Mouse (Mus musculus): Measurements from ENCODE around the gene Neurl1b. TPM values are rescaled to one million over a fixed set of nuclear protein-coding genes. Genes with fewer than 3 reads are reported as not detected.

The Neurl1b gene
- polyA plus RNA-seq, 1 experiment from 2014 or later, result 6.0 TPM

GRCm38 (mm10) chr17:26424973-26425735, 10.5 kb downstream of the Neurl1b start:
- Histone ChIP-seq H3K9ac (replicated peaks; ENCODE audit: low read depth, low read length) (no peak overlapping the region), H3K4me1 (ENCODE audit: control insufficient read depth, insufficient read depth, low read length) (peaks cover 22% of the 10 kb centered on the region), H3K27me3 (ENCODE audit: control insufficient read depth, insufficient read depth, low read length) (no peaks in the 10 kb centered on the region), H3K4me3 (ENCODE audit: low read depth, low read length) (no peak overlapping the region), H3K36me3 (ENCODE audit: control insufficient read depth, insufficient read depth, low read length) (no peaks in the 10 kb centered on the region; the same call in 1 of the 2 replicates), H3K4me2 (replicated peaks; ENCODE audit: low read depth, low read length) (no peak overlapping the region), H3K27ac (ENCODE audit: low read length) (peak overlapping the region; percentile 48; the same call in 1 of the 2 replicates), H3K9me3 (ENCODE audit: control insufficient read depth, low read depth, low read length) (no peaks in the 10 kb centered on the region)
- 71% methylated on average over 13 of the region's 13 CpGs for WGBS
- ATAC-seq (ENCODE audit: insufficient number of reproducible peaks, insufficient read depth, low FRiP score, low read depth), result no peak

- Histone ChIP-seq H3K27me3 (ENCODE audit: control insufficient read depth, insufficient read depth, low read length) (0 out of 2 replicates have a peak, but pooled peaks cover 9% of the 10 kb centered on the region), H3K4me2 (replicated peaks; ENCODE audit: low read depth, low read length) (no peak overlapping the region), H3K27ac (ENCODE audit: low read length) (no peak overlapping the region), H3K4me3 (ENCODE audit: low read depth, low read length) (no peak overlapping the region), H3K9me3 (ENCODE audit: control insufficient read depth, low read depth, low read length) (no peaks in the 10 kb centered on the region), H3K36me3 (ENCODE audit: control insufficient read depth, insufficient read depth, low read length) (peaks cover 3% of the 10 kb centered on the region; the same call in 1 of the 2 replicates), H3K4me1 (ENCODE audit: control insufficient read depth, insufficient read depth, low read length) (0 out of 2 replicates have a peak, but pooled peaks cover 3% of the 10 kb centered on the region), H3K9ac (replicated peaks; ENCODE audit: low read depth, low read length) (no peak overlapping the region)
- ATAC-seq (ENCODE audit: insufficient number of reproducible peaks, insufficient read depth, low FRiP score, low read depth), result no peak
- 46% methylated on average over 11 of the region's 11 CpGs for WGBS
Measured at GRCm38 (mm10) chr17:26433295-26433694, 18.7 kb downstream of the Neurl1b start.

GRCm38 (mm10) chr17:26437089-26437815, 22.6 kb downstream of the Neurl1b start:
- H3K4me1 ChIP-seq (ENCODE audit: control insufficient read depth, insufficient read depth, low read length), result no peaks in the 10 kb centered on the region
- no peaks in the 10 kb centered on the region for H3K9me3 ChIP-seq (ENCODE audit: control insufficient read depth, low read depth, low read length)
- 89% methylated on average over 14 of the region's 14 CpGs for WGBS
- H3K4me2 ChIP-seq (replicated peaks; ENCODE audit: low read depth, low read length), result no peak overlapping the region
- no peak overlapping the region for H3K9ac ChIP-seq (replicated peaks; ENCODE audit: low read depth, low read length)
- H3K36me3 ChIP-seq (ENCODE audit: control insufficient read depth, insufficient read depth, low read length), result peaks cover 11% of the 10 kb centered on the region; the same call in 1 of the 2 replicates
- H3K4me3 ChIP-seq (ENCODE audit: low read depth, low read length), result no peak overlapping the region
- H3K27me3 ChIP-seq (ENCODE audit: control insufficient read depth, insufficient read depth, low read length), result 0 out of 2 replicates have a peak, but pooled peaks cover 15% of the 10 kb centered on the region
- no peak for ATAC-seq (ENCODE audit: insufficient number of reproducible peaks, insufficient read depth, low FRiP score, low read depth)
- no peak overlapping the region for H3K27ac ChIP-seq (ENCODE audit: low read length)

GRCm38 (mm10) chr17:26439001-26439400, 24.4 kb downstream of the Neurl1b start:
- H3K4me2 ChIP-seq (replicated peaks; ENCODE audit: low read depth, low read length), result peak overlapping the region; percentile 42
- peak overlapping the region; percentile 28 for H3K4me3 ChIP-seq (ENCODE audit: low read depth, low read length)
- no peaks in the 10 kb centered on the region for H3K9me3 ChIP-seq (ENCODE audit: control insufficient read depth, low read depth, low read length)
- H3K9ac ChIP-seq (replicated peaks; ENCODE audit: low read depth, low read length), result no peak overlapping the region; the same call in 1 of the 2 replicates
- 23% methylated on average over 45 of the region's 52 CpGs for WGBS
- ATAC-seq (ENCODE audit: insufficient number of reproducible peaks, insufficient read depth, low FRiP score, low read depth), result 0 out of 2 replicates have a peak, but pooled peaks have one; percentile 14
- H3K27ac ChIP-seq (ENCODE audit: low read length), result no peak overlapping the region
- H3K27me3 ChIP-seq (ENCODE audit: control insufficient read depth, insufficient read depth, low read length), result 0 out of 2 replicates have a peak, but pooled peaks cover 15% of the 10 kb centered on the region
- H3K4me1 ChIP-seq (ENCODE audit: control insufficient read depth, insufficient read depth, low read length), result no peaks in the 10 kb centered on the region
- peaks cover 9% of the 10 kb centered on the region; the same call in 1 of the 2 replicates for H3K36me3 ChIP-seq (ENCODE audit: control insufficient read depth, insufficient read depth, low read length)

GRCm38 (mm10) chr17:26441024-26441423, 26.4 kb downstream of the Neurl1b start:
- Histone ChIP-seq H3K4me1 (ENCODE audit: control insufficient read depth, insufficient read depth, low read length) (no peaks in the 10 kb centered on the region), H3K9ac (replicated peaks; ENCODE audit: low read depth, low read length) (no peak overlapping the region), H3K36me3 (ENCODE audit: control insufficient read depth, insufficient read depth, low read length) (peaks cover 13% of the 10 kb centered on the region; the same call in 1 of the 2 replicates), H3K4me3 (ENCODE audit: low read depth, low read length) (no peak overlapping the region), H3K27ac (ENCODE audit: low read length) (no peak overlapping the region), H3K9me3 (ENCODE audit: control insufficient read depth, low read depth, low read length) (no peaks in the 10 kb centered on the region), H3K4me2 (replicated peaks; ENCODE audit: low read depth, low read length) (no peak overlapping the region), H3K27me3 (ENCODE audit: control insufficient read depth, insufficient read depth, low read length) (0 out of 2 replicates have a peak, but pooled peaks cover 15% of the 10 kb centered on the region)
- ATAC-seq (ENCODE audit: insufficient number of reproducible peaks, insufficient read depth, low FRiP score, low read depth), result no peak
- WGBS, result 90% methylated on average over 10 of the region's 10 CpGs

GRCm38 (mm10) chr17:26442197-26442596, 27.6 kb downstream of the Neurl1b start:
- H3K4me2 ChIP-seq (replicated peaks; ENCODE audit: low read depth, low read length), result no peak overlapping the region
- 0 out of 2 replicates have a peak, but pooled peaks cover 15% of the 10 kb centered on the region for H3K27me3 ChIP-seq (ENCODE audit: control insufficient read depth, insufficient read depth, low read length)
- ATAC-seq (ENCODE audit: insufficient number of reproducible peaks, insufficient read depth, low FRiP score, low read depth), result no peak
- H3K9ac ChIP-seq (replicated peaks; ENCODE audit: low read depth, low read length), result no peak overlapping the region
- peaks cover 13% of the 10 kb centered on the region for H3K36me3 ChIP-seq (ENCODE audit: control insufficient read depth, insufficient read depth, low read length)
- 78% methylated on average over 6 of the region's 6 CpGs for WGBS
- no peak overlapping the region for H3K4me3 ChIP-seq (ENCODE audit: low read depth, low read length)
- H3K4me1 ChIP-seq (ENCODE audit: control insufficient read depth, insufficient read depth, low read length), result no peaks in the 10 kb centered on the region
- H3K9me3 ChIP-seq (ENCODE audit: control insufficient read depth, low read depth, low read length), result no peaks in the 10 kb centered on the region
- H3K27ac ChIP-seq (ENCODE audit: low read length), result no peak overlapping the region

GRCm38 (mm10) chr17:26443865-26444264, 29.2 kb downstream of the Neurl1b start:
- Histone ChIP-seq H3K9ac (replicated peaks; ENCODE audit: low read depth, low read length) (no peak overlapping the region), H3K9me3 (ENCODE audit: control insufficient read depth, low read depth, low read length) (no peaks in the 10 kb centered on the region), H3K36me3 (ENCODE audit: control insufficient read depth, insufficient read depth, low read length) (peaks cover 13% of the 10 kb centered on the region), H3K27ac (ENCODE audit: low read length) (peak overlapping the region; percentile 44; the same call in 1 of the 2 replicates), H3K4me1 (ENCODE audit: control insufficient read depth, insufficient read depth, low read length) (no peaks in the 10 kb centered on the region), H3K4me3 (ENCODE audit: low read depth, low read length) (no peak overlapping the region), H3K27me3 (ENCODE audit: control insufficient read depth, insufficient read depth, low read length) (0 out of 2 replicates have a peak, but pooled peaks cover 3% of the 10 kb centered on the region), H3K4me2 (replicated peaks; ENCODE audit: low read depth, low read length) (no peak overlapping the region)
- ATAC-seq (ENCODE audit: insufficient number of reproducible peaks, insufficient read depth, low FRiP score, low read depth), result no peak
- 65% methylated on average over 4 of the region's 4 CpGs for WGBS

- ATAC-seq (ENCODE audit: insufficient number of reproducible peaks, insufficient read depth, low FRiP score, low read depth), result no peak
- no peak overlapping the region for H3K27ac ChIP-seq (ENCODE audit: low read length)
- H3K4me3 ChIP-seq (ENCODE audit: low read depth, low read length), result no peak overlapping the region
- H3K4me1 ChIP-seq (ENCODE audit: control insufficient read depth, insufficient read depth, low read length), result no peaks in the 10 kb centered on the region
- no peak overlapping the region for H3K4me2 ChIP-seq (replicated peaks; ENCODE audit: low read depth, low read length)
- WGBS, result 69% methylated on average over 3 of the region's 3 CpGs
- no peaks in the 10 kb centered on the region for H3K27me3 ChIP-seq (ENCODE audit: control insufficient read depth, insufficient read depth, low read length)
- H3K9ac ChIP-seq (replicated peaks; ENCODE audit: low read depth, low read length), result no peak overlapping the region
- no peaks in the 10 kb centered on the region for H3K9me3 ChIP-seq (ENCODE audit: control insufficient read depth, low read depth, low read length)
- H3K36me3 ChIP-seq (ENCODE audit: control insufficient read depth, insufficient read depth, low read length), result peaks cover 4% of the 10 kb centered on the region; the same call in 1 of the 2 replicates
Measured at GRCm38 (mm10) chr17:26449472-26449871, 34.8 kb downstream of the Neurl1b start.

Data from stomach, embryonic 14.5 days (tissue).